Mouse (Mus musculus): Measurements from ENCODE around the gene Gm28035.

Gm28035 gene

DNA sequence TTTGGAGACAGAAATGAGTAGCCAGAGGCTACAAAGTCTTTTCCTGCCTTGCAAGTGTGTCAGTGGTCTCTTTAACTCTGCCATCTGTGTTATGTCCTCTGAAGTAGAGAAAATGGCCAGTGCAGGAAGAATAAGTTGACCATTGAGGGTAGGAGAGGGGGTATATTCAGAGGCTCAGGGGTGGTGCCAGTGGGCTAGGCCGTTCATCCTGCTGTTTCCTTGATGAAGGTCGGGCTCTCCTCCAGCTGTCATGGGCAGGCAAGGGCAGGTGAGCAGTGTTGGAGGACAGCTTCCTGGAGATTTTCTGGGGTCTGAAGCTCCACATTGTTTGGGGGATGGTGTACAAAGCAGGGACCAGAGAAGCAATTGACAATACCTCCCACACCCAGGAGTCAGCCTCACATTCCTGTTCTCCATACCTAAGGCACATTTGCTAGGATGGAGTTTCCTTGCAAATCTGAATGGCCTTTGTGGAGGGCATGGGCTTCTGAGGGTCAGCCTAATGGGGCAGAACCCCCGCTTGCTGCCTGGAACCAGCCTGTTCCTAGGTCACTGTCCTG lies 1.4 kb upstream of the Gm28035 start:
- DNase-seq (ENCODE audit: low spot score in 2 of 2): no peak

DNA sequence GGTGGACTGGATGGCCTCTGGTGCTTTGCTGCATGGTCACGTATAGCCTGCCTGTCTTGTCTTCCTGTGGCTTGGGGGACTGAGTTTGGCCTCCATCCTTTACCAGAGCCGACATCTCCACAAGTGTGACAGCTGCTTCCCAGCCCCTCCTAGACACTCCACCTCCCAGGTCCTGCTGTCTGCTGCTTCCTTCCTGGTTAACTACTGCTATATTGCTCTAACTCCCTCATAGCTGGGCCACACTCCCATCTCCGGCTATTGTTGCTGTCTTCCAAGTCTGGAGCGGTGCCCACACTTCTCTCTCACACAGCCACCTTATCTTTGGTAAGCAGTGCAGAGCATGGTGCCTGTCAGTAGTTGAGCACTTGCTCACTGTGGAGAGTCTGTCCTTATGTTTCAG lies 590 bp upstream of the Gm28035 start:
- no peak for DNase-seq (ENCODE audit: low spot score in 2 of 2)

DNA sequence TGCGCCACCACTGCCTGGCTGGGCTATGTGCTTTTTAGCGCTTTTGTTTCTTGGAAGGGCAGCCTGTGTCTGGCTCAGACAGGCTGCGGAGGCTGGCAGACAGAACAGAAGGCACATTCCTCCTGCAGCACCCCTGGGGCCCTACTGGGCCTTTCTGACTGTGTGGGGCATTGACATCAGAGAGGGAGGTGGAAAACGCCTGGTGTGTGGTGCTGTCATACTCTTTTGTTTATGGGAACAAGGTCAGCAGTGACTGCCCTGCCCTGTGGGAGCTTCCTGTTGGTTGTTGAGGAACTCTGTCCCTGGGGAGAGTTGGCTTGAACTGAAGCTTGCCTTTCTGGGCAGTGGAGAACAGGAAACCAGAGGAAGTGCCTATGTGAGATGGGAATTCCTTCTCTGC lies 2.1 kb downstream of the Gm28035 start:
- no peak for DNase-seq (ENCODE audit: low spot score in 2 of 2)

DNA sequence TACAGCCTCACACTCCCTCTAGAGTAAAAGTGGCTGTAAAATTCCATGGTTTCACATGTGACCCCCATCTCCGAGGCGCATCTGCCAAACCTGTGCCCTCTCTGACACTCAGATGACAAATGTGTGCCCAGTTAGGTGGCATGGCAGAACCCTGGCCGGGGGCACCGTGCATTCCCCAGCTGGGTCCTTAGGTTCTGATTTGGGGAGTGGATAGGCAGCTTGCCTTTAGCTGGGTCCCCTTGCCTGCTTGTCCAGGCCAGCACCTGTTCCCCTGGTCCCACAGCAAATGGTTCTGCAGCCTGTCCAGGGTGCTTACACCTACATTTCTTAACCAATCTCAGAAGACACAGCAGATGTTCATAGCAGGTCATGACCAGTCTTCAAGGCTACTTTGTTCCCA lies 3.0 kb downstream of the Gm28035 start:
- DNase-seq (ENCODE audit: low spot score in 2 of 2): no peak

DNA sequence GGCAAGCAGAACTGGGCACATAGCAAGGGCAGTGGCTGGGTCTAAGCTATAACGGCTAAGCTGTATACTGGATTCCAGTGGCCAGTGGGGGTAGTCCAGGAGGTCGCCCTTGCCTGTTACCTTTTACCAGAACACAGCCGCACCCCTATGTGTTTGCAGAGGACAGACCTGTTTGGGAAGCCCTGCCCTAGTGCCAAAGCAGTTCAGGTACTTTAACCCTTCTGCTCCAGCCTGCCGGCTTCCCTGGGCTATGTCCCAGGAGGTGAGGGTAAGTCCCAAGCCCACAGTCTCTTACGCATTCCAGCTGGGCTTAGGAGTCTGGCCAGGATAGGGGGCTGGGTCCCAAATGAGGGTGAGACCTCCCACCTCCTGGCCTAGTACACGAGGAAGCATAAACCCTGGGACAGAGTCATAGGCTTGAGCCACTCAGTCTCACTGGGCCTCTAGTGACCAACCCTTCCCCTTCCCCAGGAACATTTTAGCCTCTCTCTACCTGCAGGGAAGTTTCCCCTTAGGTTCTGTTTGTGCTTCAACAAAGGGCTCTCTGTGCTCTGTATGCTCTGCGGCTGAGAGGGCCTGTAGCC lies 4.3 kb downstream of the Gm28035 start:
- DNase-seq (ENCODE audit: low spot score in 2 of 2): no peak

DNA sequence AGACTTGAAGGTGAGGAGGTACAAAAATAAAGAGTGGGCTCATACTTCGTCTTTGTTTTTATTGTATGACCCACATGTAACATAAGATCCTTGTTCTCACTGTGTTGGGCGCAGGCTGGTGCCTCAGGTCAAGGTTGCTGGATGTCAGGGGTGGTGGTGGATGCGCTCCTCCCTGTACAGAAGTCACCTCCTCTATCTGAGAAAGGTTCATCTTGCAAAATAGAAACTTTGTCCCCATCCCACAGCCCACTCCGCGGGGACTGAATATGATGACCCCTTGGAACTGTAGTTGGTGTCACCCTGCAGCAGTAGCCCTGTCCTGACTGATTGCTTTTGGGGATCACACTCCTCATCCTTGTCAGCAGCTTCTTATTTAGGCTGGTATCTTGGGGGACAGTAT lies 6.7 kb downstream of the Gm28035 start:
- DNase-seq (ENCODE audit: low spot score in 2 of 2): no peak

DNA sequence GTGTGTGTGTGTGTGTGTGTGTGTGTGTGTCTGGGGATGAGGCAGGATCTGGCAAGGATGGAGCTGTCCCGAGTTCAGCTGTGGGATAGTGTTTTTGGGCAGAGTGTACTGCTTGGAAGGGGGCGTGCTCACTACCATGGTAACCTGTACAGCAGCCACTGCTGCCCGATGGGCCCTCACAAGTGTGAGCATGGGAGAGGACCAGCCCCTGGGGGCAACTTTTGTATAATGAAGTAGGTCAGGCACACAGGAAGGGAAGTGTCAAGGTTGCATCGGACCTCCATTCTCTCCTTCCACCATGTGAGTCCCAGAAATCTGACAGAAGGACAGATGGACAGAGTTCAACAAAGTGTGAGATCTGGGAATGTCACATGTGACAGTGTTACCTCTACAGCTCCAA lies 7.3 kb downstream of the Gm28035 start:
- no peak for DNase-seq (ENCODE audit: low spot score in 2 of 2)

DNA sequence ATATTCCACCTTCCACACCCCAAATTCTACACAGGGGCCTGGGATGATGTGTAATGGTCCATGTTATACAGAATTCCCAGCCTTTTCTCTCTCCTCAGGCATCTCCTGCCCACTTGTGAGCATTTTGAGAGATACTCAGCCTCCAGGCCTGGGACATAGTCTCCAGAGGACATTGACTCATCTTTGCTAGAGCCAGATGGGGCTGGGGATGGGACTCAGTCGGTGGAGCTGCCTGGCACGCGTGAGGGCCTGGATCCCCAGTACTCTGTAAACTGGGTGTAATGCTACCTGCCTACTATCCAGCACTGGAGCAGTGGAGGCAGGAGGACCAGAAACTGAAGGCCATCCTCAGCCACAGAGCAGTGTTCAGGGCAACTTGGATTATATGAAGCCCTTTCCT lies 8.8 kb downstream of the Gm28035 start:
- DNase-seq (ENCODE audit: low spot score in 2 of 2): no peak

DNA sequence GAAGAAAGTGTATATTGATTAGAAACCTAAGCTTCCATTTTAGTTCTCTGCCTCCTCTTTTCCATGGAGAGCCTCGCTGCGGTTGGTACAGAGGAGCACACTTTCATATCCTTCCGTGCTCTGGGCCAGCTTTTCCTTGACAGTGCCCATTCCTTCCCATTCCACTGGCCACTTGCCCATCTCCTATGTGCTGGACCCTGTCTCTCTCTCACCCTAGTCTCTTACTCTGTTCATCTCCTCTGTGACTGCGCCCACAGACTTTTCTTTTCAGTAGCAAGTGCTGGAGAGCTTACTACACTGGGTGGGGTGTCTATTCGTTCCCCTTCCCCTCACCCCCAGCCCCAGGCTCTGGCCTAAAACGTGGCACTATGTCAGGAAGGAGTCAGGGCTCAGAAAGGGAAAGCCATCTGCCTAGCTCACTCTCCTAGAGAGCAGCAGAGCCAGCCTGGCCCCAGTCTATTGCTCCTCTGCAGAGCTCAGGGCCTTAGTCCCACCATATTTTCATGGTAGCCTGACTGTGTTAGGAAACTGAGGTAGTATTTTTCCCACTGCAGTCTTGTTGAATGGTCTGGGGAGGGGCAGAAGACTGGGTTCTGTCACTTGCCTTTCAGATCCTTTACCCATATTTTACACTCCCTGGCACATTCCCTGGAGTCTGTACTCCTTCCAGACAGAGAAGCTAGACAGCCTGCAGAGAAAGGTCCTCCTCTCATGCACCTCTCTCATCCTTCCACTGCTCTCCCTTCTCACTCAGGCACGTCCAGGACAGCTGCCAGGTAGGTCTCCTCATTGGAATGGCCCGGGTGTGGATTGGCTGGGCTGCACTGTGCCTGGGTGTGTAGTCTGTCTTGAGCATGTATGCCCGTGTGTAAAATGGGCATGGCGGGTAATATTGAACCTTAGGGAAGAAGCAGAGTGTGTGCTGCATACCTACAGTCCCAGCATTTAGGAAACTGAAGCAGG lies 10.1 kb downstream of the Gm28035 start:
- no peak for DNase-seq (ENCODE audit: low spot score in 2 of 2)

DNA sequence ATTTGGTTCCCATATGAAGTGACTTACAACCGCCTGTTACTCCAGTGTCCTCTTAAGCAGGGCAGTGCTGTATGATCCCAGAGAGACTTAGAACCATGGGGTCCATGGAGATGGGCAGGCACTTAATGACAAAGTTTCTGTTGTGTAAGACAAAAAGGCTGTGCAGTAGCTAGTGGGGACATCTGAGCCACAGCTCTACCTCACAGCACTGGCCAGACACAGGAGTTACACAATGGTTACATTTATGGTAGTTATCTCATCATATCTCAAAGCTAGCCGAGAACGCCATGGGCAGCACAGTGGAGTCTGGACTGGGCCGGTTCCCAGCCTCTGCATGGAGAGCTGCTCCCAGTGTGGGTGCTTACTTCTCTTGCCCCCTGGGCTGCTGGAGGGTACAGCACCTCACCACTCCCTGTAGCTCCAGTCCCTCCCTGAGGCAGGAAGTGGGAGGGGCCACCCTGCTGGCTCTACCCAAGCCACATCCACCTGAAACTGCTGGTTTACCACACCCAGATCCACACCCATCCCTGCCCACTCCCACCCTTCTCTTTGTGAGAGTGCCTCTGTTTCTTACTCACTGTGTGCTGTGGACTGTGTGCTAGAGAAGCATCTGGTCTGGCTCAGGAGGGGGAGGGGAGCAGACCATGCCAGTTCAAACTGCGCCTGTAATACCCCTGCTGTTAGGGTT lies 11.2 kb downstream of the Gm28035 start:
- no peak for DNase-seq (ENCODE audit: low spot score in 2 of 2)

DNA sequence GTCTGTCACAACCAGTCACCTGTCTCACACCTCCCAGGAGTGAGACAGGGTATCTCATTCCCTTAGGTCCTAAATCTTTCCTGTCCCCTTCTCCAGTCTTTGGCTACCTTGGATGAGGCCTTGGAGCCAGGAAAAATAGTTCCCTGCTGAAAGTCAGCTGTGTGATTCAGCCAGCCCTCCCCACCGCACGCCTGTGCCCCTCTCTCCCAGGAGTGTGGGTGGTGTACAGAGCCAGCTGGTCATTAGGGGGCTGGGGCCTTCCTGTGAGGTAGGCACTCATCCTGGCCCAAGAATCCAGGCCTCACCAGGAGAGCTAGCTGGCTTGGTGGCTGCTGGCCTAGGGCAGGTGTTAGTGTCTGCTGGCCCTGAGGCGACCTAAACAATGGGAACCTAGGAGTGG lies 12.2 kb downstream of the Gm28035 start:
- DNase-seq (ENCODE audit: low spot score in 2 of 2): peak in 1 of 2 experiments; percentile 41

DNA sequence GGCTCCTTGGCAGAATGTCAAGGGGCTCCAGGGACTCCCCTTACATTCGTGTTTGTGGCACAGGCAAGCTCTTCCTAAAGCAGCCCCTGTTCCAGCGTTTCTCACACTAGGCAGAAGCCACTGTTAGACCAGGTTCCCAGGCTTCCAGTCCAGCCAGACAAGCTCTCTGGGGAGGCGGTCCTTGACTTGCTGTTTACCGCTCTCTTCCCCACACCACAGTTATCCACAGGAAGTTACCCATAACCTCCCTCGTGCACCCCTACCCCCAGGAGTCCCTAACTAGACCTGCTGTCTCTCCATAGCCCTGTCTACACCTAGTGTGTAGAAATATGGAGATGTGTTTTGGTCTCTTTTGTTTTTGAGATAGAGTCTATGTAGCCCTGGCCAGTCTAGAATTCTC lies 13.4 kb downstream of the Gm28035 start:
- no peak for DNase-seq (ENCODE audit: low spot score in 2 of 2)

DNA sequence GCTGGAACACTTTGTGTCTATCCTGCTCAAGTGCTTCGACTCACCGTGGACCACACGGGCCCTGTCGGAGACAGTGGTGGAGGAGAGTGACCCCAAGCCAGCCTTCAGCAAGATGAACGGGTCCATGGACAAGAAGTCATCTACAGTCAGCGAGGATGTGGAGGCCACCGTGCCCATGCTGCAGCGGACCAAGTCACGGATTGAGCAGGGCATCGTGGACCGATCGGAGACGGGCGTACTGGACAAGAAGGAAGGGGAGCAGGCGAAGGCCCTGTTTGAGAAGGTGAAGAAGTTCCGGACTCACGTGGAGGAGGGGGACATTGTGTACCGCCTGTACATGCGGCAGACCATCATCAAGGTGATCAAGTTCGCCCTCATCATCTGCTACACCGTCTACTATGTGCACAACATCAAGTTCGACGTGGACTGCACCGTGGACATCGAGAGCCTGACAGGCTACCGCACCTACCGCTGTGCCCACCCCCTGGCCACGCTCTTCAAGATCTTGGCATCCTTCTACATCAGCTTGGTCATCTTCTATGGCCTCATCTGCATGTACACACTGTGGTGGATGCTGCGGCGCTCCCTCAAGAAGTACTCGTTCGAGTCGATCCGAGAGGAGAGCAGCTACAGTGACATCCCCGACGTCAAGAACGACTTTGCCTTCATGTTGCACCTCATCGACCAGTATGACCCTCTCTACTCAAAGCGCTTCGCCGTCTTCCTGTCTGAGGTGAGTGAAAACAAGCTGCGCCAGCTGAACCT lies 15.4 kb downstream of the Gm28035 start:
- DNase-seq (ENCODE audit: low spot score in 2 of 2): no peak

DNA sequence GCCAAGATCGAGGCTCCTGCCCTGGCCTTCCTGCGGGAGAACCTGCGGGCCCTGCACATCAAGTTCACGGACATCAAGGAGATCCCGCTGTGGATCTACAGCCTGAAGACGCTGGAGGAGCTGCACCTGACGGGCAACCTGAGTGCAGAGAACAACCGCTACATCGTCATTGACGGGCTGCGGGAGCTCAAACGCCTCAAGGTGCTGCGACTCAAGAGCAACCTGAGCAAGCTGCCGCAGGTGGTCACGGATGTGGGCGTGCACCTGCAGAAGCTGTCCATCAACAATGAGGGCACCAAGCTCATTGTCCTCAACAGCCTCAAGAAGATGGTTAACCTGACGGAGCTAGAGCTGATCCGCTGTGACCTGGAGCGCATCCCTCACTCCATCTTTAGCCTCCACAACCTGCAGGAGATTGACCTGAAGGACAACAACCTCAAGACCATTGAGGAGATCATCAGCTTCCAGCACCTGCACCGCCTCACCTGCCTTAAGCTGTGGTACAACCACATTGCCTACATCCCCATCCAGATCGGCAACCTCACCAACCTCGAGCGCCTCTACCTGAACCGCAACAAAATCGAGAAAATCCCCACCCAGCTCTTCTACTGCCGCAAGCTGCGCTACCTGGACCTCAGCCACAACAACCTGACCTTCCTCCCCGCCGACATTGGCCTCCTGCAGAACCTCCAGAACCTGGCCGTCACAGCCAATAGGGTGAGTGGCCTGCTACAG lies 16.4 kb downstream of the Gm28035 start:
- DNase-seq (ENCODE audit: low spot score in 2 of 2): no peak

DNA sequence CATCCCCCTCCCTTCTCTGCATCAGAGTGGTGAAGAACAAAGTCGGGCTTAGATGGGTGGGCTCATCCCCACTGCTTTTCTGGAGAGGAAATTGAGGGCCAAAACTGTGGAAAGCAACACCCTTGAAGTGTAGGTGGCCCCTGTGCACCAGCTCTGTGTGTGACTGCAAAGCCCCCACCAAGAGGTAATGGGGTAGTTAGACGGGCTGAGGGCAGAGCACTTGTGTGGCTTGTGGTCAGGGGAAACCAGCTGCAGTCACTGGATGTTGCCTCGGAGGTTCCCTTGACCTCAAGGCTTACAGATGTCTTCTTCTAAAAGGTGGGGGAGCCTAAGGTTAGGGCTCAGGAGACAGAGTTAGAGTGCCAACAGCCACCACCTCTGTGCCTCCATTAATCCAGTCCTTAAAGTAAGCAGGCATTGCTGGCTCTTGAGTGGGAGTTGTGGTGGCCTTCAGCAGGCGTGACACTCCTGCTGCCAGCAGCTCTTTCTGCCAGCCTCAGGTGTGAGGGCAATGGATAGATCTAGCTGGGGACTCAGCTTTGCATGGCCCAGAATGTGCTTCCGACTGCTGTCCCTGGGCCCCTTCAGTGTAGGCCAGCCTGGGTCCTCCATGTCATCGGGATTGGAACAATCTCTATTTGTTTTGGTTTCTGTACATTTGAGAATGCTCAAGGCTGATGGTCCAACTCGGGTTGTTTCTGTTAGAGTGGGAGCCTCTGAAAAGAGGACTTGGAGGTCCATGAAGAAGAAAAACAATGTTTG lies 17.5 kb downstream of the Gm28035 start:
- DNase-seq (ENCODE audit: low spot score in 2 of 2): no peak

DNA sequence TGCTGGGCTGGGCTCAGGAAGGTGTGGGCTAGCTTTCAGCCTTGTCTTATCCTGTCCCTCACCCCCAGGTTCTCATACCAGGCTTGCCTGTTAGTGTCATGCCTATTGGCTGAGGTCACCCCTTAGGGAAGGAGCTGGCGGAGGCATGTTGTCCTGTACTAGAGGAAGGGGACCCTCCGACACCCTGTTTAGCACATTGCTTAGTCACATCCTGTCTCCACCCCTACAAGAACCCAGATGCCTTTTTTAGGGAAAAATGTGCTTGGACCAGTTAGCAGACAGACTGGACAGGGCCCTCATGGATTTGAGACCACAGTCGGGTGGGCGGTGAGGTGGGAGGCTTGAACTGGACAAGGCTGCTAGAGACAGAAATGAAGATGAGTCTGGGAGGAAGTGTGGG lies 18.2 kb downstream of the Gm28035 start:
- no peak for DNase-seq (ENCODE audit: low spot score in 2 of 2)

DNA sequence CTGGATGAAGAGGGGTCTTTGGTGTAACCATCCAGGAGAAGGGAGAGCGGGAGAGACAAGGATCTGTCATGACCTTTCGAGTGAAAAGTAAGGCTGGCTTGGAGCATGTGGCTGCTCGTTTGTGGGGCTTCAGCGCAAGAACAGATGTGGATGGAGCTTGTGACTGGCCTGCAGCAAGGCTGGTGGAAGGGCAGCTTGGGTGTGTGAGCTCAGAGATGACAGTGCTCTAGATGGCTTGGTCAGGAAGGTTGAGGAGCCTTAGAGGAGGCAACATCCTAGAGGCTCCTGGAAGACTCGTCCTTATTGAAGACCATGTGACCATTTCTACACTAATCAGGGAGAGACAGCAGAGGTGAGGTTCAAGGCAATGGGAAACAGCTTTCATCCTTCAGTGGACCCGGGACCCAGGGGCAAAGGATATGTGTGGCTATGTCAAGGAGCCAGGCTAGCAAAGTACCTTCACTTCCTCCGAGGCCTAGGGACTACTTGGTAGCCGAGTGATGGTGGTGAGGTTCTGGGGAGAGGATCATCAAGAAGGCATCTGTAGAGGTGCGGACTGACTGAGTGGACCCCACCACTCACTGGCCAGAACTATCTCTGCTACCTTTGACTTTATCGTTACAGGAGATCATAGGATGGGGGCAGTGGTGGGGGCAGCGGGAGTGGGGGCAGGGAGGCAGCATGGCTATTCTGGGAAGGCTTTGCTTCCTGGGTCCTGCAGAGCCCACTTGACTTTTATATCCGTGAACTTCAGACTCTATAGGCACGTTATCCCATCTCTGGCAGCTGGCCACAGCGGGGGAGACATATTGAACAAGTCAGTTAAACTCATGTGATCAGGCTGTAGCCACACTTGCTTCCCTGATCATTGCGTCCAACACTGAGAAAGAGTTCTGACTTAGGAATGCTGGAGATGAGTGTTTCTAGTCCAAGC lies 19.0 kb downstream of the Gm28035 start:
- DNase-seq (ENCODE audit: low spot score in 2 of 2): no peak

DNA sequence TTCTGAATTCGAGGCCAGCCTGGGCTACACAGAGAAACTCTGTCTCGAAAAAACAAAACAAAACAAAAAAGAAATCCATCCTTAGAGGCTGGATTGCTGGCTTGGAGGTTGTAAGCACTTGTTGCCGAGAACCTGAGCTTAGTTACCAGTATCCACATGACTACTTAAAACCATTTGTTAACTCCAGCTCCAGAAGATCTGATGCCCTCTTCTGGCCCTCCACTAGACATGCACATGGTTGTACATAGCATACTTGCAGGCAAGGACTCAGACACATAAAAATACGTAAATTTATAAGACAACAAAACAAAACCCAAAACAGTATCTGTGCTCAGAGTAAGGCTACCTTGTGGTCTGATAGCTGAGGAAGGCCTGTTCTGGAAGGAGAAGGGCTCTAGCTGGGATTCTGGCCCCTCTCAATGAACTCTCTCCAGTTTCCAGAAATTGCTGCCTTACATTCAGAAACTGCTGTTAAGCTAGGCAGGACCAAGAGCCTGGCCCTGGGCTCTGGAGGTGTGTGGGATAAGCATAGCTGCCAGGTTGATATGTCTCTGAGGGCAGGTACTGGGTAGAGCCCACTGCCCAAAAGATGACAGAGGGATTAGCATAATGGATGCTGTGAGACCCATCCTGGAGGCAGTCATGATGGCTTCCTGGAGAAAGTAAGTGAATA lies 20.8 kb downstream of the Gm28035 start:
- DNase-seq (ENCODE audit: low spot score in 2 of 2): no peak
